Mouse (Mus musculus): Measurements from ENCODE around the gene Poln. TPM values are rescaled to one million over a fixed set of nuclear protein-coding genes. Genes with fewer than 3 reads are reported as not detected.
A peak's percentile ranks its signal among the peaks of the same experiment; 100 is the strongest.

The Poln gene
- total RNA-seq, 2 experiments from 2014 or later = 1.2 to 1.7 TPM

DNA sequence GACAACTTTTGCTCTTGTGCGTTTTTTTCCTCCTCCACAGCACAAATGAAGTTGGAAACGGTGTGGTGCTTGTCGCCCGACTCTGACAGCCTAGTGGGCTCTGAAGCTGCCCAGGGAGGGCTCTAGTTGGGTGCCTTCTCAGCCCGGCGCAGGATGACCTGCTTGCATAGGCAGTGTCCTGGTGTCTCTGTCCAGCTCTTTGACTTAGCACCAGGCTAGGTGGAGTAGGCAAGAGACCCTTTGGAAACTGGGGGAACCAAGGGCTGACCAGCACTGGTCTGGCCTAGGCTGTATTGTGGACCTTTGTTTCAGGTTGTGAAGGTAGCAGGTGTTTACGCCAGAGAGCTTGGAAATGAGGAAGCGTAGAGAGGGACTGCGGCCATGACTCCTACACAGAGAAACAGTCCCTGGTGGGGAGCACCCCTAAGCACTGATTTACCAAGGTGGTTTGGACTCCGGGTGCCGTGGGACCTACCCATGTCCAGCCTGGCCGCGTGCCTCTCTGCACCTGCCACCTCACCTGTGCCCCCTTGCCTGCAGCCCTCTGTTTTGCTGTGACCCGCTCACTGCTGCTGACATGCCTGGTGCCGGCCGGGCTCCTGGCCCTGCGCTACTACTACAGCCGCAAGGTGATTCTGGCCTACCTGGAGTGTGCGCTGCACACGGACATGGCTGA lies 171.3 kb downstream of the Poln start:
- DNase-seq = no peak
- intact Hi-C loops (cut with DNase I; ENCODE audit: low total_unique reads) = no loop called here

GRCm38 (mm10) chr5:33997051-33997741 lies 172.1 kb downstream of the Poln start:
- peak; percentile 45 for DNase-seq
- intact Hi-C loops (cut with DNase I; ENCODE audit: low total_unique reads) = no loop called here

DNA sequence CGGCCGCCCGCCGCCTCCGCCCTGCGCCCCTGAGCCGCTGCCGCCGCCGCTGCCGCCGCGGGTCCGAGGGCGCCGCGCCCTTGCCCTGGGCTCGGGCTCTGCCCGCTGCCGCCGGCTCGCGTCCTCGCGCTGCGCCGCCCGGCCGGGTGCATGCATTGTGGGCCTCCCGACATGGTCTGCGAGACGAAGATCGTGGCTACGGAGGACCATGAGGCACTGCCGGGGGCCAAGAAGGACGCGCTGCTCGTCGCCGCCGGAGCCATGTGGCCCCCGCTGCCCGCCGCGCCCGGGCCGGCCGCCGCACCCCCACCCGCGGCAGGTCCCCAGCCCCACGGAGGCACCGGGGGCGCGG lies 172.6 kb downstream of the Poln start:
- intact Hi-C loops (cut with DNase I; ENCODE audit: low total_unique reads) = no loop called here
- DNase-seq = no peak

- DNase-seq = no peak
Measured at GRCm38 (mm10) chr5:33995843-33996693, 173.2 kb downstream of the Poln start, which contains the start of gene Nat8l. Gene Nat8l, plus strand, starts transcription at chr5:33995984.

DNA sequence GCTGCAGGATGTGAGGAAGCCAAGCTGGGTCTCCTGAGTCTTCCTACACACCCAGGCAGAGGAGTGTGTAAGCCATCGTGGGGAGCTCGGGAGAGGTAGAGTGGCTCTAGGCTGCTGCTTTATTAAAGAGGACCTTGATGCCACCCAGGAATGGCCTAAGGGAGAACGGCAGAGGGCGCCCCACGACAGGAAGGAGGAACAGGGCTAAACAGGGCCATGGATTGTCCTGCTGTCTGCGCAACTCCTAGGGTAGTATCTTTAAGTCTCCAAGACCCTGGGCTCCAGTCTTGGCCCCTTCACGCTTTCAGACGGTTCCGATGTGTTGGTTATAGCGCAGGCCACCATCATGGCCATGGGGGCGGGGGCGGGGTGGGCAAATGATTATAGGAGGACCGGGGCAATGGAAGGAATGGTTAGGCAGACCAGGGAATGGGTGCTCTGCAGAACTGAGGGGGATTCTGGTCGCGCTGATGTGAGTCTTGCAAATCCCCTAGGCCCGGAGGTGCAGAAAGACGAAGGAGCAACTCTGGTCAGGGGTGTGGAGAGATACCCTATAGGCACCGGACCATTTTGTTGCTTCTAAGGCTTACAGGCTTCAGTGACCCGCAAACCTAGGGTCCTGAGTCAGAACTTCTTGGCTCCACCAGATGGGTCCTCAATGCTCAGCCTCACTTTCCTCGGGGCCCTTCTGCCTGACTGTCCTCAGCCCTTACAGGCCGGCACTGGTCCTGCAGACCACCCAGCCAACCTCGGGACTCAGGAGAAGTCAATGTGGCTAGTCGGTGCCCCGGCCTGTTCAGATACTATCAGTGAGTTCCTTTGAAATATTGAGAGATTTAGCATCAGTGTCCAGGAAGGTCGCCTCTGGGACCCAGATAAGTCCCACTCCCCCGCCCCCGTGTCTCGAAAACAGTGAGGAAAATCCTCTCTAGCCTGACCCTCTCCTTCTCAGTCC lies 174.3 kb downstream of the Poln start:
- peak; percentile 35 for DNase-seq
- intact Hi-C loops (cut with DNase I; ENCODE audit: low total_unique reads) = no loop called here

More at GRCm38 (mm10) chr5:33995843-33996693, 173.2 kb downstream of the Poln start, which contains the start of gene Nat8l:
- intact Hi-C loops (cut with DNase I; ENCODE audit: low total_unique reads) = no loop called here

- intact Hi-C loops (cut with DNase I; ENCODE audit: low total_unique reads) = no loop called here
- DNase-seq = peak; percentile 80
Measured at GRCm38 (mm10) chr5:33983309-33984121, 185.7 kb downstream of the Poln start, which contains the start of gene Gm1673. Gene Gm1673, plus strand, starts transcription at chr5:33983433.

- DNase-seq = peak; percentile 2
- intact Hi-C loops (cut with DNase I; ENCODE audit: low total_unique reads) = no loop called here
Measured at GRCm38 (mm10) chr5:33982731-33983259, 186.5 kb downstream of the Poln start.

GRCm38 (mm10) chr5:33976267-33976666 lies 193.0 kb downstream of the Poln start:
- no peak for DNase-seq
- intact Hi-C loops (cut with DNase I; ENCODE audit: low total_unique reads) = no loop called here

- intact Hi-C loops (cut with DNase I; ENCODE audit: low total_unique reads) = no loop called here
Measured at GRCm38 (mm10) chr5:33974736-33975135, 194.5 kb downstream of the Poln start.

DNA sequence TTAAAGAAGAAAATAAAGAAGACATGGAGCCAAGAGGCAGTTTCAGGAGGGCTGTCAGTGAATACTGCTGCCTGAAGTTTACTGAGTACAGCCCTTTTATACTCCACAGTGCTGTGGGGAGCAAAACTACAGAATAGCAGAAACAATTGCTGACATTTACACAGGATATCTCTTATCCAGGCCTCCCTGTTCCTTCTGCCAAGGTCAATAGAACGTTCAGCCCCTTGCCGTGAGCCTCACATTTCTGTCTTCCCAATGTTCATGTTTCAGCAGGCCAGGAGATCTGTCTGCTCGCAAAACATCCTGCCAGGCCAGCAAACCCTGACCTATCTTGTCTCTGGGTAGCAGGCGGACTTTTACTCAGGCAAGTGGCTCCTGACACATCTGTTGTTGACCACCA lies 209.9 kb downstream of the Poln start:
- DNase-seq = no peak
- intact Hi-C loops (cut with DNase I; ENCODE audit: low total_unique reads) = loop anchor here (10.0 kb wide), 2 partner anchors 105 to 275 kb away; no protein-coding TSS in a partner anchor

More at GRCm38 (mm10) chr5:33974736-33975135, 194.5 kb downstream of the Poln start:
- no peak for DNase-seq

Other genes with a start within 250 kb of the Poln start
- 1 to 10 TPM; 7.0 to 8.6 TPM for gene Nelfa, start 233.0 kb downstream of the Poln start, total RNA-seq (2021)
- gene Gm1673, start 186.0 kb downstream of the Poln start, total RNA-seq (2021) = 1 to 10 TPM in 1 of 2 experiments, under 1 TPM in 1; 0.57 to 1.7 TPM
- gene Nat8l, start 173.5 kb downstream of the Poln start, total RNA-seq (2021) = under 1 TPM; 0.16 to 0.29 TPM
- gene Haus3, start 79 bp upstream of the Poln start, total RNA-seq (2021) = 1 to 10 TPM; 3.4 to 3.8 TPM
- 10 to 100 TPM; 46.3 to 56.6 TPM for gene Mxd4, start 18.3 kb upstream of the Poln start, total RNA-seq (2021)
- 1 to 10 TPM in 1 of 2 experiments, under 1 TPM in 1; 0.66 to 1.2 TPM for gene Zfyve28, start 119.0 kb upstream of the Poln start, total RNA-seq (2021)
- under 1 TPM in 1 of 2 experiments, not detected in 1; 0.16 TPM for gene Cfap99, start 119.2 kb upstream of the Poln start, total RNA-seq (2021)
- 10 to 100 TPM; 22.4 to 27.4 TPM for gene Rnf4, start 166.8 kb upstream of the Poln start, total RNA-seq (2021)
- 10 to 100 TPM; 14.0 to 16.3 TPM for gene Fam193a, start 200.5 kb upstream of the Poln start, total RNA-seq (2021)

All from gastrocnemius, postnatal 14 days (tissue).